Mouse (Mus musculus): Measurements from ENCODE around the gene Nr1d1.

GRCm38 (mm10) chr11:98734020-98734419 lies 41.1 kb downstream of the Nr1d1 start:
- TF ChIP-seq POLR2A (IDR thresholded peaks at IDR 0.05; ENCODE audit: insufficient read depth, low read depth, low read length), result no peak
- TF ChIP-seq EP300 (IDR thresholded peaks at IDR 0.05; ENCODE audit: insufficient read depth, low read depth, low read length), result no peak

Measured in heart, adult 2 months (tissue).